Mouse (Mus musculus) monocyte, adult 5-6 weeks (primary cell): ENCODE measurements at regions not wholly inside any gene's neighbourhood (a gene's known extent, or its start where the extent isn't known, plus 50 kb on each side); places are given as distances from the start of the nearest gene placed in this dataset.

Experiments
- ATAC-seq: fragments of 153-309, 156-312 bp; replicated peaks from 2 replicates; pipeline ENCODE4 v1.8.0; 2017; ENCODE audit warnings: mild to moderate bottlenecking; ENCODE audit not compliant: low TSS enrichment, insufficient number of reproducible peaks, severe bottlenecking, poor library complexity, low FRiP score

- ATAC-seq: peak; percentile 59
Observed at GRCm38 (mm10) chr13:99745526-99745925, 155.4 kb downstream of the Cartpt start.

- ATAC-seq: no peak
Observed at GRCm38 (mm10) chr13:99744790-99745120, 156.1 kb downstream of the Cartpt start.

- ATAC-seq: no peak
Observed at GRCm38 (mm10) chr13:99743952-99744789, 156.7 kb downstream of the Cartpt start.

- no peak for ATAC-seq
Observed at GRCm38 (mm10) chr13:99742507-99742906, 158.4 kb downstream of the Cartpt start.

- no peak for ATAC-seq
Observed at GRCm38 (mm10) chr13:99741981-99742380, 158.9 kb downstream of the Cartpt start.

GRCm38 (mm10) chr13:99739420-99739819 lies 161.5 kb downstream of the Cartpt start:
- no peak for ATAC-seq

GRCm38 (mm10) chr13:99737271-99737670 lies 163.6 kb downstream of the Cartpt start:
- ATAC-seq: no peak

GRCm38 (mm10) chr13:99729145-99729544 lies 171.7 kb downstream of the Cartpt start:
- no peak for ATAC-seq

- ATAC-seq: no peak
Observed at GRCm38 (mm10) chr13:99724245-99724644, 176.6 kb downstream of the Cartpt start.

- ATAC-seq: no peak
Observed at GRCm38 (mm10) chr13:99723237-99723981, 177.5 kb downstream of the Cartpt start.

- no peak for ATAC-seq
Observed at GRCm38 (mm10) chr13:99720566-99720965, 180.3 kb downstream of the Cartpt start.

- ATAC-seq: no peak
Observed at GRCm38 (mm10) chr13:99696559-99696890, 180.2 kb upstream of the Map1b start.

GRCm38 (mm10) chr13:99695874-99696558 lies 179.7 kb upstream of the Map1b start:
- no peak for ATAC-seq

GRCm38 (mm10) chr13:99679934-99680333 lies 163.6 kb upstream of the Map1b start:
- ATAC-seq: no peak

- no peak for ATAC-seq
Observed at GRCm38 (mm10) chr13:99679430-99679829, 163.1 kb upstream of the Map1b start.

GRCm38 (mm10) chr13:99676393-99676792 lies 160.1 kb upstream of the Map1b start:
- ATAC-seq: no peak

GRCm38 (mm10) chr13:99675951-99676350 lies 159.6 kb upstream of the Map1b start:
- ATAC-seq: no peak

GRCm38 (mm10) chr13:99672714-99673113 lies 156.4 kb upstream of the Map1b start:
- no peak for ATAC-seq

- no peak for ATAC-seq
Observed at GRCm38 (mm10) chr13:99671747-99672146, 155.4 kb upstream of the Map1b start.
